Comparison of ENCODE assay signal across 12 mouse cellular contexts in genomic region chr6:115759461-115759860, GRCm38 (mm10). TPM values are rescaled to one million over a fixed set of nuclear protein-coding genes. Genes with fewer than 3 reads are reported as not detected.
DNase-seq lines count a peak whose midpoint lies in the region; ATAC-seq lines count a peak whose summit lies in the region.
"Had no signal": no experiment of that assay in that cellular context is flagged by ENCODE, and none has a peak within 500 bp of the region (broad histone marks: within the 10 kb centered on the region; RNA-seq: fewer than 3 reads in every experiment).

No protein-coding gene starts in this region.

- H3K27ac ChIP-seq in midbrain, embryonic 10.5 days (replicated peaks) = 0 out of 2 replicates have a peak overlapping the region, but pooled peaks have one; percentile 49
- H3K27ac ChIP-seq in midbrain, embryonic 13.5 days = no peak overlapping the region
- H3K27ac ChIP-seq in intestine, embryonic 16.5 days (ENCODE audit: low read length) = no peak overlapping the region
- peak overlapping the region; percentile 82 for H3K27ac ChIP-seq in liver, embryonic 16.5 days (ENCODE audit: low read length)
- H3K27ac ChIP-seq in neural tube, embryonic 15.5 days (replicated peaks) = no peak overlapping the region
- H3K27ac ChIP-seq: lung, embryonic 15.5 days had no signal

- 61% methylated on average over 5 of the region's 5 CpGs for WGBS in midbrain, embryonic 10.5 days
- 77% methylated on average over 5 of the region's 5 CpGs for WGBS in midbrain, embryonic 13.5 days
- 42% methylated on average over 5 of the region's 5 CpGs for WGBS in intestine, embryonic 16.5 days
- 28% methylated on average over 5 of the region's 5 CpGs for WGBS in liver, embryonic 16.5 days (ENCODE audit: insufficient replicate concordance)
- 68% methylated on average over 5 of the region's 5 CpGs for WGBS in neural tube, embryonic 15.5 days

- no peak overlapping the region for H3K9ac ChIP-seq in midbrain, embryonic 13.5 days (replicated peaks)
- H3K9ac ChIP-seq in intestine, embryonic 16.5 days (ENCODE audit: low read depth, low read length) = no peak overlapping the region
- H3K9ac ChIP-seq in liver, embryonic 16.5 days (ENCODE audit: low read depth, low read length) = peak overlapping the region; percentile 62
- H3K9ac ChIP-seq in neural tube, embryonic 15.5 days (replicated peaks) = no peak overlapping the region
- H3K9ac ChIP-seq: lung, embryonic 15.5 days had no signal

- no peak overlapping the region for H3K4me3 ChIP-seq in midbrain, embryonic 10.5 days
- no peak overlapping the region for H3K4me3 ChIP-seq in midbrain, embryonic 13.5 days (replicated peaks)
- H3K4me3 ChIP-seq in intestine, embryonic 16.5 days (ENCODE audit: low read length) = no peak overlapping the region
- H3K4me3 ChIP-seq in liver, embryonic 16.5 days (ENCODE audit: low read depth, low read length) = no peak overlapping the region; the same call in 1 of the 2 replicates
- H3K4me3 ChIP-seq in neural tube, embryonic 15.5 days (replicated peaks) = no peak overlapping the region
- H3K4me3 ChIP-seq: lung, embryonic 15.5 days had no signal

- peaks cover 55% of the 10 kb centered on the region for H3K4me1 ChIP-seq in midbrain, embryonic 10.5 days
- H3K4me1 ChIP-seq in midbrain, embryonic 13.5 days (replicated peaks) = peaks cover 12% of the 10 kb centered on the region
- peaks cover 17% of the 10 kb centered on the region for H3K4me1 ChIP-seq in intestine, embryonic 16.5 days (ENCODE audit: control insufficient read depth, insufficient read depth, low read length)
- peaks cover 53% of the 10 kb centered on the region for H3K4me1 ChIP-seq in liver, embryonic 16.5 days (ENCODE audit: control insufficient read depth, low read depth, low read length)
- H3K4me1 ChIP-seq in neural tube, embryonic 15.5 days = peaks cover 24% of the 10 kb centered on the region

- ATAC-seq in midbrain, embryonic 13.5 days = no peak
- peak; percentile 14 for ATAC-seq in intestine, embryonic 16.5 days
- peak; percentile 10 for ATAC-seq in liver, embryonic 16.5 days (ENCODE audit: low read depth)
- ATAC-seq in inflammation-experienced regulatory T-cells, adult 6 months = no peak
- ATAC-seq in neural tube, embryonic 15.5 days (ENCODE audit: low FRiP score) = no peak
- ATAC-seq: forebrain, embryonic 14.5 days had no signal

- no peaks in the 10 kb centered on the region for H3K36me3 ChIP-seq in midbrain, embryonic 10.5 days
- H3K36me3 ChIP-seq in midbrain, embryonic 13.5 days = no peaks in the 10 kb centered on the region
- no peaks in the 10 kb centered on the region for H3K36me3 ChIP-seq in intestine, embryonic 16.5 days (ENCODE audit: control insufficient read depth, insufficient read depth, low read length)
- H3K36me3 ChIP-seq in liver, embryonic 16.5 days (ENCODE audit: control insufficient read depth, insufficient read depth) = no peaks in the 10 kb centered on the region
- no peaks in the 10 kb centered on the region for H3K36me3 ChIP-seq in neural tube, embryonic 15.5 days
- H3K36me3 ChIP-seq: lung, embryonic 15.5 days had no signal

- H3K4me2 ChIP-seq in midbrain, embryonic 13.5 days (replicated peaks) = no peak overlapping the region
- H3K4me2 ChIP-seq in intestine, embryonic 16.5 days (ENCODE audit: low read depth, low read length) = no peak overlapping the region
- H3K4me2 ChIP-seq in liver, embryonic 16.5 days (ENCODE audit: low read depth, low read length) = peak overlapping the region; percentile 69
- no peak overlapping the region for H3K4me2 ChIP-seq in neural tube, embryonic 15.5 days
- H3K4me2 ChIP-seq: lung, embryonic 15.5 days had no signal

- no peak for DNase-seq in midbrain, embryonic 10.5 days (ENCODE audit: low spot score)
- no peak for DNase-seq in cerebellum, postnatal 10 days
- DNase-seq: adrenal gland, postnatal 25 days; cerebellum, postnatal 14 days; layer of hippocampus, adult 9-11 months had no signal

- H3K27me3 ChIP-seq in midbrain, embryonic 10.5 days (ENCODE audit: low read depth, poor library complexity, severe bottlenecking) = no peaks in the 10 kb centered on the region
- H3K27me3 ChIP-seq in midbrain, embryonic 13.5 days = no peaks in the 10 kb centered on the region
- H3K27me3 ChIP-seq in intestine, embryonic 16.5 days (replicated peaks; ENCODE audit: control insufficient read depth, insufficient read depth, low read length) = no peaks in the 10 kb centered on the region
- no peaks in the 10 kb centered on the region for H3K27me3 ChIP-seq in liver, embryonic 16.5 days (ENCODE audit: control insufficient read depth, insufficient read depth, low read depth, low read length)
- no peaks in the 10 kb centered on the region for H3K27me3 ChIP-seq in neural tube, embryonic 15.5 days (replicated peaks)
- H3K27me3 ChIP-seq: lung, embryonic 15.5 days had no signal

- no peaks in the 10 kb centered on the region for H3K9me3 ChIP-seq in midbrain, embryonic 10.5 days (replicated peaks)
- no peaks in the 10 kb centered on the region for H3K9me3 ChIP-seq in midbrain, embryonic 13.5 days
- no peaks in the 10 kb centered on the region for H3K9me3 ChIP-seq in intestine, embryonic 16.5 days (ENCODE audit: control insufficient read depth, low read length)
- H3K9me3 ChIP-seq in liver, embryonic 16.5 days (replicated peaks; ENCODE audit: control insufficient read depth, low read length) = no peaks in the 10 kb centered on the region
- H3K9me3 ChIP-seq in neural tube, embryonic 15.5 days (replicated peaks) = no peaks in the 10 kb centered on the region
- H3K9me3 ChIP-seq: lung, embryonic 15.5 days had no signal

RNA-seq across cellular contexts. Expression of gene Tmem40, which starts 2.7 kb away (rescaled TPM):
- polyA plus RNA-seq in midbrain, embryonic 10.5 days (2016; fragmentation: Nextera tagmentation; extraction: Ambion mirVana) = 1.6 and 1.9 TPM in 2 replicates
- 0.79 and 1.1 TPM in 2 replicates for polyA plus RNA-seq in midbrain, embryonic 13.5 days (2015; fragmentation: Nextera tagmentation; extraction: Ambion mirVana)
- 0.70 and 1.5 TPM in 2 replicates for polyA plus RNA-seq in intestine, embryonic 16.5 days (2015; fragmentation: Nextera tagmentation; extraction: Ambion mirVana)
- polyA plus RNA-seq in liver, embryonic 16.5 days (2015; fragmentation: Nextera tagmentation; extraction: Ambion mirVana) = 28.8 and 29.0 TPM in 2 replicates
- polyA plus RNA-seq in inflammation-experienced regulatory T-cells, adult 6 months (2017; shearing (Covaris generic)) = not detected
- 1.6 and 1.8 TPM in 2 replicates for polyA plus RNA-seq in neural tube, embryonic 15.5 days (2015; fragmentation: Nextera tagmentation; extraction: Ambion mirVana)

RNA-seq across cellular contexts. Expression of gene Cand2, which starts 14.9 kb away (rescaled TPM):
- 56.3 and 57.3 TPM in 2 replicates for polyA plus RNA-seq in midbrain, embryonic 10.5 days (2016; fragmentation: Nextera tagmentation; extraction: Ambion mirVana)
- 16.4 and 18.5 TPM in 2 replicates for polyA plus RNA-seq in midbrain, embryonic 13.5 days (2015; fragmentation: Nextera tagmentation; extraction: Ambion mirVana)
- polyA plus RNA-seq in intestine, embryonic 16.5 days (2015; fragmentation: Nextera tagmentation; extraction: Ambion mirVana) = 12.6 and 13.3 TPM in 2 replicates
- polyA plus RNA-seq in liver, embryonic 16.5 days (2015; fragmentation: Nextera tagmentation; extraction: Ambion mirVana) = 2.5 and 2.8 TPM in 2 replicates
- polyA plus RNA-seq in inflammation-experienced regulatory T-cells, adult 6 months (2017; shearing (Covaris generic)) = 1 to 10 TPM; 2.3 to 4.8 (median 3.7) TPM
- 9.8 and 12.2 TPM in 2 replicates for polyA plus RNA-seq in neural tube, embryonic 15.5 days (2015; fragmentation: Nextera tagmentation; extraction: Ambion mirVana)

RNA-seq across cellular contexts. Expression of gene Rpl32, which starts 49.1 kb away (rescaled TPM):
- polyA plus RNA-seq in midbrain, embryonic 10.5 days (2016; fragmentation: Nextera tagmentation; extraction: Ambion mirVana) = 1,558 and 1,869 TPM in 2 replicates
- polyA plus RNA-seq in midbrain, embryonic 13.5 days (2015; fragmentation: Nextera tagmentation; extraction: Ambion mirVana) = 1,380 and 1,385 TPM in 2 replicates
- polyA plus RNA-seq in intestine, embryonic 16.5 days (2015; fragmentation: Nextera tagmentation; extraction: Ambion mirVana) = 1,840 and 1,978 TPM in 2 replicates
- polyA plus RNA-seq in liver, embryonic 16.5 days (2015; fragmentation: Nextera tagmentation; extraction: Ambion mirVana) = 967 and 1,136 TPM in 2 replicates
- 1,000 to 10,000 TPM; 4,797 to 7,885 (median 7,790) TPM for polyA plus RNA-seq in inflammation-experienced regulatory T-cells, adult 6 months (2017; shearing (Covaris generic))
- 1,019 and 1,216 TPM in 2 replicates for polyA plus RNA-seq in neural tube, embryonic 15.5 days (2015; fragmentation: Nextera tagmentation; extraction: Ambion mirVana)

Comparison
In these comparisons a context has a peak if more than half of its experiments do, and no peak if none do; other contexts are left out.
1. H3K27ac ChIP-seq: peak in midbrain, embryonic 10.5 days (single experiment) and liver, embryonic 16.5 days (single experiment); none in midbrain, embryonic 13.5 days (single experiment), intestine, embryonic 16.5 days (single experiment) and neural tube, embryonic 15.5 days (single experiment).
2. ATAC-seq: peak in intestine, embryonic 16.5 days (single experiment) and liver, embryonic 16.5 days (single experiment); none in midbrain, embryonic 13.5 days (single experiment), inflammation-experienced regulatory T-cells, adult 6 months (single experiment) and neural tube, embryonic 15.5 days (single experiment).
3. RNA of gene Tmem40, which starts 2.7 kb away (polyA plus RNA-seq): 28.8 to 29.0 TPM in liver, embryonic 16.5 days; 1.6 to 1.8 TPM in neural tube, embryonic 15.5 days, 1.6 to 1.9 TPM in midbrain, embryonic 10.5 days, 0.70 to 1.5 TPM in intestine, embryonic 16.5 days, 0.79 to 1.1 TPM in midbrain, embryonic 13.5 days and not detected in inflammation-experienced regulatory T-cells, adult 6 months; every median in the first group is over 10 times any median in the second.